Mouse (Mus musculus) liver, postnatal 0 days (tissue): ENCODE results near the gene Tns2.
"Not testable (repeated sequence)": the region's sequence is repeated elsewhere in the genome, so short reads cannot be mapped to it uniquely, and the experiment has no call there.

Experiments used
- CTCF ChIP-seq: sonication (generic); IDR thresholded peaks from 2 replicates; pipeline ENCODE4 v1.5.1; 2016; ENCODE audit warnings: antibody characterized with exemption, low read depth
- EP300 ChIP-seq: IDR thresholded peaks from 2 replicates; pipeline ENCODE4 v1.6.1; 2016; ENCODE audit warnings: antibody characterized with exemption, low read depth, mild to moderate bottlenecking

- TF ChIP-seq CTCF, EP300: not testable (repeated sequence)
Observed at GRCm38 (mm10) chr15:102079924-102080323, 20.3 kb upstream of the Tns2 start.
